Mouse (Mus musculus) MEL (cell line): ENCODE measurements at regions not wholly inside any gene's neighbourhood (a gene's known extent, or its start where the extent isn't known, plus 50 kb on each side); places are given as distances from the start of the nearest gene placed in this dataset.
"Not testable (repeated sequence)": the region's sequence is repeated elsewhere in the genome, so short reads cannot be mapped to it uniquely, and the experiment has no call there.

ENCODE experiments used
- DNase-seq: peaks from one replicate; pipeline ENCODE4 v3.0.0; 2011; ENCODE audit warnings: low read depth, low spot score
- H3K27ac ChIP-seq: 2 replicates; pipeline ENCODE4 v1.5.1; 2012; ENCODE audit warnings: low read depth, mild to moderate bottlenecking, control low read depth, low read length, moderate library complexity; ENCODE audit not compliant: control insufficient read depth
- H3K27me3 ChIP-seq, 2 experiments: fragments of 150-350 bp in 1 of 2; sonication (generic) in 1 of 2; 2 replicates each; pipeline ENCODE4 v1.6.1; 2012; ENCODE audit warnings: low read length in 2 of 2, mild to moderate bottlenecking in 2 of 2, improper control_type of control experiment in 1 of 2, moderate library complexity in 1 of 2; ENCODE audit not compliant: insufficient read depth in 2 of 2, control insufficient read depth in 1 of 2
- H3K36me3 ChIP-seq, 2 experiments: 2 replicates each; pipeline ENCODE4 v1.6.1; 2012 to 2014; ENCODE audit warnings: low read length in 2 of 2, improper control_type of control experiment in 1 of 2, inconsistent platforms in 1 of 2, mild to moderate bottlenecking in 1 of 2; ENCODE audit not compliant: insufficient read depth in 2 of 2, control insufficient read depth in 1 of 2
- H3K4me1 ChIP-seq, 2 experiments: fragments of 150-350 bp in 1 of 2; sonication (generic) in 1 of 2; 2 replicates each; pipeline ENCODE4 v1.6.1; 2012; ENCODE audit warnings: low read length in 2 of 2, improper control_type of control experiment in 1 of 2, mild to moderate bottlenecking in 1 of 2; ENCODE audit not compliant: insufficient read depth in 2 of 2, control insufficient read depth in 1 of 2
- H3K4me3 ChIP-seq, 2 experiments: fragments of 150-350 bp in 1 of 2; sonication (generic) in 1 of 2; 2 replicates each; pipeline ENCODE4 v1.5.1; 2012; ENCODE audit warnings: low read depth in 2 of 2, low read length in 2 of 2, mild to moderate bottlenecking in 2 of 2, moderate library complexity in 2 of 2, control low read depth in 1 of 2, improper control_type of control experiment in 1 of 2; ENCODE audit not compliant: control insufficient read depth in 1 of 2, insufficient read depth in 1 of 2
- H3K79me2 ChIP-seq: 2 replicates; pipeline ENCODE4 v1.6.1; 2012; ENCODE audit warnings: mild to moderate bottlenecking, low read length, moderate library complexity; ENCODE audit not compliant: control insufficient read depth, poor library complexity, insufficient read depth
- H3K9ac ChIP-seq: 2 replicates; pipeline ENCODE4 v1.6.1; 2012; ENCODE audit warnings: low read depth, mild to moderate bottlenecking, control low read depth, low read length, moderate library complexity; ENCODE audit not compliant: control insufficient read depth, poor library complexity, severe bottlenecking
- H3K9me3 ChIP-seq: fragments of 150-350 bp; sonication (generic); replicated peaks from 2 replicates; pipeline ENCODE4 v1.6.1; 2012; ENCODE audit warnings: mild to moderate bottlenecking, low read length, improper control_type of control experiment, moderate library complexity; ENCODE audit not compliant: insufficient read depth
- CHD1 ChIP-seq: IDR thresholded peaks from 2 replicates; pipeline ENCODE4 v1.6.1; 2012; ENCODE audit warnings: low read depth, mild to moderate bottlenecking, inconsistent platforms, low read length, improper control_type of control experiment
- CTCF ChIP-seq, 3 experiments: IDR thresholded peaks in 2 of 3; conservative IDR thresholded peaks in 1 of 3; 2 replicates each; pipeline ENCODE4 v1.5.1; 2011 to 2012; ENCODE audit warnings: low read length in 3 of 3, low read depth in 2 of 3, mild to moderate bottlenecking in 2 of 3, improper control_type of control experiment in 1 of 3, inconsistent platforms in 1 of 3, mixed read lengths in 1 of 3, moderate library complexity in 1 of 3; ENCODE audit not compliant: control insufficient read depth in 1 of 3, insufficient read depth in 1 of 3, poor library complexity in 1 of 3, severe bottlenecking in 1 of 3
- EP300 ChIP-seq, 2 experiments: IDR thresholded peaks; 2 replicates each; pipeline ENCODE4 v1.6.1; 2011; ENCODE audit warnings: improper control_type of control experiment in 2 of 2, low read length in 2 of 2, low read depth in 1 of 2, mild to moderate bottlenecking in 1 of 2
- ETS1 ChIP-seq: IDR thresholded peaks from 2 replicates; pipeline ENCODE4 v1.6.1; 2012; ENCODE audit warnings: low read depth, mild to moderate bottlenecking, inconsistent platforms, low read length, improper control_type of control experiment, moderate library complexity
- GATA1 ChIP-seq: IDR thresholded peaks from 2 replicates; pipeline ENCODE4 v1.6.1; 2011; ENCODE audit warnings: low read depth, low read length, improper control_type of control experiment
- MAFK ChIP-seq: IDR thresholded peaks from 2 replicates; pipeline ENCODE4 v1.6.1; 2011; ENCODE audit warnings: low read depth, mild to moderate bottlenecking, low read length, improper control_type of control experiment, borderline replicate concordance
- MAX ChIP-seq: IDR thresholded peaks from 2 replicates; pipeline ENCODE4 v1.6.1; 2011; ENCODE audit warnings: low read length, improper control_type of control experiment
- MEF2A ChIP-seq: IDR thresholded peaks from 2 replicates; pipeline ENCODE4 v1.6.1; 2014; ENCODE audit warnings: low read depth, mild to moderate bottlenecking, inconsistent platforms, low read length, improper control_type of control experiment; ENCODE audit not compliant: poor library complexity, insufficient replicate concordance, severe bottlenecking; ENCODE audit errors: extremely low read depth
- RCOR1 ChIP-seq: IDR thresholded peaks from 2 replicates; pipeline ENCODE4 v1.6.1; 2012; ENCODE audit warnings: low read depth, mild to moderate bottlenecking, inconsistent platforms, low read length, improper control_type of control experiment
- TAL1 ChIP-seq: IDR thresholded peaks from 2 replicates; pipeline ENCODE4 v1.6.1; 2012; ENCODE audit warnings: mild to moderate bottlenecking, inconsistent platforms, low read length, moderate library complexity, mixed read lengths
- UBTF ChIP-seq: IDR thresholded peaks from 2 replicates; pipeline ENCODE4 v1.6.1; 2012; ENCODE audit warnings: low read depth, mild to moderate bottlenecking, inconsistent platforms, low read length, improper control_type of control experiment, moderate library complexity, borderline replicate concordance; ENCODE audit not compliant: insufficient read depth
- ZC3H11A ChIP-seq: IDR thresholded peaks from 2 replicates; pipeline ENCODE4 v1.6.1; 2012; ENCODE audit warnings: low read depth, mild to moderate bottlenecking, inconsistent platforms, low read length, improper control_type of control experiment

DNA sequence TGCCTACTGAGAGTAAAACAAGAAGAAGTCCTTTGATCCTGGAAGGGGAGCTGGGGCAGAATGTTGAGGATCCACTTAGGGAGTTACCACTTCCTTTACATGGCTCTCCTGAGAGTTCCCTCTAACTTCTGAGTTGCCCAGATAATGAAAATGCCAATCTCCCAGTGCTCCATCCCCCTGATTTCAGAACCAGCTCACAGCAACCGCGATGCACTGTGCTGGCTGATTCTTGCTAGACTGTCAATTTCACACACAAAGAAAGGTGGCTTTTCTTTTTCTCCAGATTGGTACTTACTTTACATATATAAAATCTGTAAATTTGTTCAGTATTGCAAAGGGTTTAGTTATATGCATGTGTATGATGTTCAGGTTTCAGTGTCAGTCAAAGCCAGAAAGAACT, 1248.1 kb upstream of the Adam24 start:
- Histone ChIP-seq H3K27ac (no peak overlapping the region), H3K9ac (no peak overlapping the region), H3K79me2 (no peaks in the 10 kb centered on the region), H3K4me3 (no peak overlapping the region), H3K9me3 (no peaks in the 10 kb centered on the region), H3K36me3 (no peaks in the 10 kb centered on the region), H3K4me1 (no peaks in the 10 kb centered on the region), H3K27me3 (no peaks in the 10 kb centered on the region)
- no peak for DNase-seq
- TF ChIP-seq MAX (no peak), ZC3H11A (no peak), ETS1 (no peak), MEF2A (no peak), GATA1 (no peak), RCOR1 (no peak)

GRCm38 (mm10) chr8:39427402-39427801, 1247.5 kb upstream of the Adam24 start:
- no peak overlapping the region for H3K27ac ChIP-seq
- no peaks in the 10 kb centered on the region for H3K36me3 ChIP-seq
- no peaks in the 10 kb centered on the region for H3K79me2 ChIP-seq
- no peak overlapping the region for H3K4me3 ChIP-seq
- no peak overlapping the region for H3K9ac ChIP-seq
- no peak for DNase-seq
- no peaks in the 10 kb centered on the region for H3K27me3 ChIP-seq
- no peaks in the 10 kb centered on the region for H3K4me1 ChIP-seq
- H3K9me3 ChIP-seq: no peaks in the 10 kb centered on the region
- TF ChIP-seq CTCF (IDR thresholded peaks at IDR 0.05 in 2 of 3, conservative IDR thresholded peaks at IDR 0.05 in 1 of 3; ENCODE audit: control insufficient read depth in 1 of 3, insufficient read depth in 1 of 3, low read depth in 2 of 3, low read length in 3 of 3, poor library complexity in 1 of 3, severe bottlenecking in 1 of 3) (no peak), EP300 (IDR thresholded peaks at IDR 0.05; ENCODE audit: low read depth in 1 of 2, low read length in 2 of 2) (no peak)
- TF ChIP-seq, all 39 proteins: peak for 0

DNA sequence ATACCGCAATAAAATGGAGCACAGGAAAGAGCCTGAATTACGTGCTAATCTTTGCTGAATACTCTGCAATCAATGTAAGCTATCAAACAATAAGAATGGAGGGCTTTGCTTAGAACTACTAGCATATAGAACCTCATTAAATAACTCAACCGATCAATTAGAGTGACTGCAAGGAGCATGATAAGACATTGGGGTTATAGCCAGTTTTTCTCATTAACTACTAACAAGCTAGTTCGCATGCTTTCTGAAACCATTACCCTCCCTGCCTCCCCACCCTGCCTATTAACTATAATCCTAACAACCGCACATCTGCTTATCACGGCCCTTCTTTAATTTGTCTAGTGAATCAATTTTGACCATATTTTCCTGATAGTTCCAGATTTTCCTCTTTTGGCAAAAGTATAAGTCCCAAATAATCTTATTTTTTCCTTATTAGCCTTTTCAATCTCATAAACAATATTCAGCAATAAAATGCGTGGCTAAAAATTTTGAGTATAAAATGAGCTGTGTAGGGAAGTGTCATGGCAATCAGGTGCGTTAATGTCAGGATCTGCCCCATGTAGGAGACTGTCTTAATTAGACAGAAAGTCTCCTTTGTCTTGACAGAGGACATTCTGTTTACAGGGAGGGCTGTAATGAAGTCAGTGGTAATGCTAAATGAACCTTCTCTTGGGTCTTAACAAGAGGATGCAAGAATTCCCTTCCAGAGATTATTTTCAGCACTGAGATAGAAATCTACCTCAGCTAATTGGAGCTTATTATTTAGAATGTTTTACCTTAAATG, 1234.1 kb upstream of the Adam24 start:
- TF ChIP-seq MAFK (no peak), UBTF (no peak), ETS1 (no peak), CHD1 (no peak), CTCF (IDR thresholded peaks at IDR 0.05 in 2 of 3, conservative IDR thresholded peaks at IDR 0.05 in 1 of 3; ENCODE audit: control insufficient read depth in 1 of 3, insufficient read depth in 1 of 3, low read depth in 2 of 3, low read length in 3 of 3, poor library complexity in 1 of 3, severe bottlenecking in 1 of 3) (no peak), TAL1 (no peak)
- no peak for DNase-seq

GRCm38 (mm10) chr8:39491139-39491538, 1183.7 kb upstream of the Adam24 start:
- not testable (repeated sequence) for H3K4me1 ChIP-seq, H3K36me3 ChIP-seq, H3K27me3 ChIP-seq, DNase-seq, H3K4me3 ChIP-seq, H3K9me3 ChIP-seq, H3K79me2 ChIP-seq, H3K9ac ChIP-seq, H3K27ac ChIP-seq

More for the DNA sequence above, 1234.1 kb upstream of the Adam24 start:
- Histone ChIP-seq H3K9me3 (no peaks in the 10 kb centered on the region), H3K4me3 (no peak overlapping the region), H3K4me1 (no peaks in the 10 kb centered on the region), H3K9ac (no peak overlapping the region), H3K27me3 (no peaks in the 10 kb centered on the region), H3K27ac (no peak overlapping the region), H3K79me2 (no peaks in the 10 kb centered on the region), H3K36me3 (no peaks in the 10 kb centered on the region)
